Mouse (Mus musculus) yolk sac, embryonic 10.5 days (tissue): ENCODE measurements around the gene Tmem238.

Source experiments
- DNase-seq: peaks from one replicate; pipeline ENCODE4 v3.0.0-alpha.2; 2017; ENCODE audit warnings: low spot score

Tmem238 gene

GRCm38 (mm10) chr7:4746326-4746980 is 43.0 kb downstream of the Tmem238 start:
- no peak for DNase-seq

- DNase-seq = no peak
Measured at GRCm38 (mm10) chr7:4744886-4745285, 44.6 kb downstream of the Tmem238 start.

- DNase-seq = no peak
Measured at GRCm38 (mm10) chr7:4743354-4743753, 46.1 kb downstream of the Tmem238 start.

GRCm38 (mm10) chr7:4742482-4742819 is 47.0 kb downstream of the Tmem238 start:
- no peak for DNase-seq

GRCm38 (mm10) chr7:4741672-4742481 is 47.6 kb downstream of the Tmem238 start:
- DNase-seq = no peak

GRCm38 (mm10) chr7:4741151-4741550 is 48.3 kb downstream of the Tmem238 start:
- peak; percentile 55 for DNase-seq

GRCm38 (mm10) chr7:4740309-4740727 is 49.1 kb downstream of the Tmem238 start:
- DNase-seq = no peak

GRCm38 (mm10) chr7:4739544-4740275 is 49.7 kb downstream of the Tmem238 start, which contains the start of gene Kmt5c:
Gene Kmt5c (plus strand): TSS chr7:4740115.
- peak; percentile 100 for DNase-seq

- DNase-seq = no peak
Measured at GRCm38 (mm10) chr7:4739041-4739543, 50.4 kb downstream of the Tmem238 start.
